Comparison of ENCODE assay signal across 24 mouse cellular contexts in the genomic region with DNA sequence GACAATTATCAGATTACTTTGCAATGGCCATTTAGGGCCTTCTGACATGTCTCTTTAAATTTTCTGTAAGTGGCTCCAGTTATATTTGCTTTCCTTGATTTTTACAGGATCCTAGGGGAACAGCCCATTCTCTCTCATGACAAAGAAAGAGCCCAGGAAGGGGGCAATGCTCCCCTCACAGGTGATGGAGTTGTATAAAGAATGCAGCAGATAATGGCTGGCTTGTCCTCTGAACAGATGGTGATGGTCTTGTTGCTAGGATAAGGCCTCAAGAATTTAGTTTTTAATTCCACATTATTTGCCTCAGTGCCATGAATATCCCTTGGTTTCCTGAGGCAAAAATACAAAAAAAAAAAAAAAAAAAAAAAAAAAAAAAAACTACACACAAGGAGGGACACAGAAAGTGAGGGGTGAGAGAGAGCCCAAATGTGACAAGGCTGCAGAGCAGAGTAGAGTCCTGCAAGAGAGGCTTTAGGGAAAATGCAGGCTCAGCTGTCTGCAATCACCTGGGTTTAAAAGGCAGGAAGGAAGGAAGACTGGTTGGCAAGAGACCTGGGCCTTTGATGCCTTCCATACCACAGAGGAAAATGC.
DNase-seq lines count a peak whose midpoint lies in the region; ATAC-seq and TF ChIP-seq lines count a peak whose summit lies in the region.
"Had no signal": no experiment of that assay in that cellular context is flagged by ENCODE, and none has a peak within 500 bp of the region (broad histone marks: within the 10 kb centered on the region; RNA-seq: fewer than 3 reads in every experiment).

No protein-coding gene starts in this region.

- no peaks in the 10 kb centered on the region for H3K36me3 ChIP-seq in hindbrain, embryonic 10.5 days
- no peaks in the 10 kb centered on the region for H3K36me3 ChIP-seq in hindbrain, embryonic 13.5 days
- no peaks in the 10 kb centered on the region for H3K36me3 ChIP-seq in neural tube, embryonic 11.5 days (ENCODE audit: control insufficient read depth, insufficient read depth, low read length)
- H3K36me3 ChIP-seq in neural tube, embryonic 15.5 days, result no peaks in the 10 kb centered on the region
- no peaks in the 10 kb centered on the region for H3K36me3 ChIP-seq in hindbrain, embryonic 14.5 days (replicated peaks; ENCODE audit: control insufficient read depth, insufficient read depth)
- H3K36me3 ChIP-seq in liver, postnatal 0 days (replicated peaks; ENCODE audit: insufficient read depth, low read length), result no peaks in the 10 kb centered on the region
- H3K36me3 ChIP-seq: embryonic facial prominence, embryonic 12.5 days; heart, embryonic 13.5 days; kidney, embryonic 15.5 days; limb, embryonic 13.5 days; liver, embryonic 13.5 days had no signal

- H3K4me3 ChIP-seq in hindbrain, embryonic 10.5 days, result no peak overlapping the region
- no peak overlapping the region for H3K4me3 ChIP-seq in hindbrain, embryonic 13.5 days
- no peak overlapping the region for H3K4me3 ChIP-seq in neural tube, embryonic 11.5 days (ENCODE audit: low read depth, low read length)
- no peak overlapping the region for H3K4me3 ChIP-seq in neural tube, embryonic 15.5 days (replicated peaks)
- H3K4me3 ChIP-seq in hindbrain, embryonic 14.5 days (replicated peaks; ENCODE audit: low read length), result no peak overlapping the region
- H3K4me3 ChIP-seq in liver, postnatal 0 days (ENCODE audit: low read depth, low read length), result no peak overlapping the region
- H3K4me3 ChIP-seq: embryonic facial prominence, embryonic 12.5 days; heart, adult 2 months; heart, embryonic 13.5 days; kidney, embryonic 15.5 days; limb, embryonic 13.5 days; liver, embryonic 13.5 days had no signal

- DNase-seq in hindbrain, embryonic 10.5 days (ENCODE audit: low spot score), result no peak
- DNase-seq in neural tube, embryonic 11.5 days (ENCODE audit: low spot score), result no peak
- no peak for DNase-seq in hindbrain, embryonic 14.5 days (ENCODE audit: low spot score)
- DNase-seq in adipocyte (ENCODE audit: low spot score), result no peak
- DNase-seq in liver, postnatal 0 days, result no peak
- DNase-seq: adrenal gland, adult 8-10 months; cerebellum, adult 18-20 months; cerebellum, postnatal 25 days; forebrain, postnatal 0 days; gastrocnemius, postnatal 36 days; heart, adult 2 months; kidney, adult 11 months; kidney, postnatal 36 days; liver, embryonic 13.5 days; lung, embryonic 14.5 days; thymus, adult 2 months; thymus, postnatal 4 days had no signal

- TF ChIP-seq CTCF in liver, postnatal 0 days (IDR thresholded peaks at IDR 0.05; ENCODE audit: low read depth), result no peak

- H3K9ac ChIP-seq in hindbrain, embryonic 13.5 days, result no peak overlapping the region
- no peak overlapping the region for H3K9ac ChIP-seq in neural tube, embryonic 11.5 days (ENCODE audit: low read length)
- H3K9ac ChIP-seq in neural tube, embryonic 15.5 days (replicated peaks), result no peak overlapping the region
- no peak overlapping the region for H3K9ac ChIP-seq in hindbrain, embryonic 14.5 days
- H3K9ac ChIP-seq in liver, postnatal 0 days (replicated peaks), result no peak overlapping the region
- H3K9ac ChIP-seq: embryonic facial prominence, embryonic 12.5 days; forebrain, postnatal 0 days; heart, embryonic 13.5 days; kidney, embryonic 15.5 days; limb, embryonic 13.5 days; liver, embryonic 13.5 days; lung, embryonic 14.5 days had no signal

- H3K27ac ChIP-seq in hindbrain, embryonic 10.5 days, result peak overlapping the region; percentile 45; the same call in 1 of the 2 replicates
- H3K27ac ChIP-seq in hindbrain, embryonic 13.5 days, result no peak overlapping the region
- no peak overlapping the region for H3K27ac ChIP-seq in neural tube, embryonic 11.5 days (ENCODE audit: low read depth, low read length)
- no peak overlapping the region for H3K27ac ChIP-seq in neural tube, embryonic 15.5 days (replicated peaks)
- no peak overlapping the region for H3K27ac ChIP-seq in hindbrain, embryonic 14.5 days
- no peak overlapping the region for H3K27ac ChIP-seq in liver, postnatal 0 days (ENCODE audit: low read depth)
- H3K27ac ChIP-seq: embryonic facial prominence, embryonic 12.5 days; heart, adult 2 months; heart, embryonic 13.5 days; kidney, embryonic 15.5 days; limb, embryonic 13.5 days; liver, embryonic 13.5 days; stomach, postnatal 0 days had no signal

- no peak overlapping the region for H3K4me2 ChIP-seq in hindbrain, embryonic 13.5 days
- no peak overlapping the region for H3K4me2 ChIP-seq in neural tube, embryonic 11.5 days (ENCODE audit: low read depth)
- no peak overlapping the region for H3K4me2 ChIP-seq in neural tube, embryonic 15.5 days
- no peak overlapping the region for H3K4me2 ChIP-seq in hindbrain, embryonic 14.5 days (replicated peaks)
- H3K4me2 ChIP-seq in liver, postnatal 0 days (ENCODE audit: low read depth, low read length), result no peak overlapping the region
- H3K4me2 ChIP-seq: embryonic facial prominence, embryonic 12.5 days; heart, embryonic 13.5 days; kidney, embryonic 15.5 days; limb, embryonic 13.5 days; liver, embryonic 13.5 days; lung, embryonic 14.5 days had no signal

- no peak for TF ChIP-seq EP300 in liver, postnatal 0 days (IDR thresholded peaks at IDR 0.05; ENCODE audit: low read depth)

- no peaks in the 10 kb centered on the region for H3K9me3 ChIP-seq in hindbrain, embryonic 10.5 days
- no peaks in the 10 kb centered on the region for H3K9me3 ChIP-seq in hindbrain, embryonic 13.5 days
- H3K9me3 ChIP-seq in neural tube, embryonic 11.5 days (ENCODE audit: control insufficient read depth, low read length), result no peaks in the 10 kb centered on the region
- no peaks in the 10 kb centered on the region for H3K9me3 ChIP-seq in neural tube, embryonic 15.5 days (replicated peaks)
- H3K9me3 ChIP-seq in hindbrain, embryonic 14.5 days (ENCODE audit: control insufficient read depth, low read length), result no peaks in the 10 kb centered on the region
- no peaks in the 10 kb centered on the region for H3K9me3 ChIP-seq in liver, postnatal 0 days (ENCODE audit: low read length)
- H3K9me3 ChIP-seq: embryonic facial prominence, embryonic 12.5 days; heart, embryonic 13.5 days; kidney, embryonic 15.5 days; limb, embryonic 13.5 days; liver, embryonic 13.5 days had no signal

- no peak for ATAC-seq in hindbrain, embryonic 13.5 days (ENCODE audit: low FRiP score)
- ATAC-seq in neural tube, embryonic 11.5 days (ENCODE audit: insufficient read depth, low FRiP score, low TSS enrichment), result peak; percentile 60
- ATAC-seq in neural tube, embryonic 15.5 days (ENCODE audit: low FRiP score), result no peak
- ATAC-seq in hindbrain, embryonic 14.5 days (ENCODE audit: low FRiP score), result 0 out of 2 replicates have a peak, but pooled peaks have one; percentile 51
- no peak for ATAC-seq in liver, postnatal 0 days
- ATAC-seq: forebrain, postnatal 0 days had no signal

- H3K27me3 ChIP-seq in hindbrain, embryonic 10.5 days (ENCODE audit: insufficient read depth, poor library complexity, severe bottlenecking), result no peaks in the 10 kb centered on the region
- no peaks in the 10 kb centered on the region for H3K27me3 ChIP-seq in hindbrain, embryonic 13.5 days
- no peaks in the 10 kb centered on the region for H3K27me3 ChIP-seq in neural tube, embryonic 11.5 days (ENCODE audit: control insufficient read depth, insufficient read depth, low read length)
- H3K27me3 ChIP-seq in neural tube, embryonic 15.5 days (replicated peaks), result no peaks in the 10 kb centered on the region
- no peaks in the 10 kb centered on the region for H3K27me3 ChIP-seq in hindbrain, embryonic 14.5 days (ENCODE audit: control insufficient read depth, insufficient read depth, low read length)
- no peaks in the 10 kb centered on the region for H3K27me3 ChIP-seq in liver, postnatal 0 days (ENCODE audit: insufficient read depth, low read length)
- H3K27me3 ChIP-seq: embryonic facial prominence, embryonic 12.5 days; heart, embryonic 13.5 days; kidney, embryonic 15.5 days; limb, embryonic 13.5 days; liver, embryonic 13.5 days had no signal

- H3K4me1 ChIP-seq in hindbrain, embryonic 10.5 days (replicated peaks), result peaks cover 21% of the 10 kb centered on the region
- no peaks in the 10 kb centered on the region; the same call in 1 of the 2 replicates for H3K4me1 ChIP-seq in hindbrain, embryonic 13.5 days (replicated peaks)
- H3K4me1 ChIP-seq in neural tube, embryonic 11.5 days (ENCODE audit: control insufficient read depth, insufficient read depth, low read length), result peaks cover 2% of the 10 kb centered on the region; the same call in 1 of the 2 replicates
- no peaks in the 10 kb centered on the region for H3K4me1 ChIP-seq in neural tube, embryonic 15.5 days
- no peaks in the 10 kb centered on the region for H3K4me1 ChIP-seq in hindbrain, embryonic 14.5 days (replicated peaks; ENCODE audit: control insufficient read depth, insufficient read depth, low read length)
- H3K4me1 ChIP-seq in liver, postnatal 0 days (ENCODE audit: insufficient read depth), result no peaks in the 10 kb centered on the region
- H3K4me1 ChIP-seq: heart, embryonic 13.5 days; kidney, embryonic 15.5 days; liver, embryonic 13.5 days had no signal

Comparison
In these comparisons a context has a peak if more than half of its experiments do, and no peak if none do; other contexts are left out.
1. ATAC-seq: peak in neural tube, embryonic 11.5 days (single experiment) and hindbrain, embryonic 14.5 days (single experiment); none in hindbrain, embryonic 13.5 days (single experiment), neural tube, embryonic 15.5 days (single experiment) and liver, postnatal 0 days (single experiment).